10 mouse cellular contexts compared by ENCODE assay signal in the genomic region with DNA sequence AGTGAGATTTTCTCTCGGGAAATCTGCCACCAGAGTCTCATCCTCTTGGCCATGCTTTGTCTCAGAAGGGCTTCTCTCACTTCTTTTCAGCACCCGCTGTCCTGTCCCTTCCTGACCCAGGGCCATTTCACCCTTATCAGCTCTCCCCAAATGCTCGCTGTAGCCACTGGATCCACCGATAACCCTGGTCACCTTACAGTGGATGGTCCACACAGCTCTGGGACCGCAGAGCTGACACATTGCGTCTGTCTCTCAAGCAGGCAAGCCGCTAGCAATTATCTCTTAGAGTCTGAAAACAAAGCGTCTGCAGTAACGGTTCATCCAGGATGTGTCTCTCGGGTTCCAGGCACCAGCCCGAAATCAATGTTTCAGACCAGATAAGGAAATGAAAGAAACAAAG.
DNase-seq lines count a peak whose midpoint lies in the region; ATAC-seq lines count a peak whose summit lies in the region.
"Had no signal": no experiment of that assay in that cellular context is flagged by ENCODE, and none has a peak within 500 bp of the region (broad histone marks: within the 10 kb centered on the region; RNA-seq: fewer than 3 reads in every experiment).

No protein-coding gene starts in this region.

- no peak overlapping the region for H3K4me3 ChIP-seq in heart, embryonic 13.5 days

- 0 out of 2 replicates have a peak overlapping the region, but pooled peaks have one; percentile 1 for H3K9ac ChIP-seq in heart, embryonic 13.5 days

- DNase-seq in heart, postnatal 10 days = no peak
- peak; percentile 2 to 3 for DNase-seq in urinary bladder, postnatal 36 days (ENCODE audit: low spot score in 2 of 2)
- no peak for DNase-seq in urinary bladder, postnatal 10 days (ENCODE audit: low spot score)
- DNase-seq in kidney, postnatal 4 days = peak; percentile 5 to 8
- no peak for DNase-seq in left cerebral cortex, postnatal 14 days (ENCODE audit: low spot score in 2 of 2)
- DNase-seq in left cerebral cortex, postnatal 25 days (ENCODE audit: low spot score in 2 of 2) = no peak
- DNase-seq: gastrocnemius, postnatal 10 days had no signal

- ATAC-seq in heart, embryonic 13.5 days (ENCODE audit: extremely low read depth, insufficient number of reproducible peaks, low FRiP score, low TSS enrichment) = peak; percentile 76
- ATAC-seq: hindbrain, postnatal 0 days had no signal

- peak overlapping the region; percentile 33 for H3K27ac ChIP-seq in heart, embryonic 13.5 days (replicated peaks)
- H3K27ac ChIP-seq: hindbrain, postnatal 0 days; macrophage had no signal

- WGBS in heart, embryonic 13.5 days = 8% methylated on average over 11 of the region's 11 CpGs

- peaks cover 25% of the 10 kb centered on the region for H3K4me1 ChIP-seq in heart, embryonic 13.5 days

- intact Hi-C loops in heart, postnatal 10 days (cut with DNase I) = no loop called here
- intact Hi-C loops in left cerebral cortex, postnatal 14 days (cut with DNase I) = no loop called here
- intact Hi-C loops in left cerebral cortex, postnatal 25 days (cut with DNase I) = loop anchor here (10.0 kb wide), 1 partner anchor 428 kb away; a partner anchor contains a TSS

- 0 out of 2 replicates have a peak, but pooled peaks cover 7% of the 10 kb centered on the region for H3K9me3 ChIP-seq in heart, embryonic 13.5 days

- peak overlapping the region; percentile 42 for H3K4me2 ChIP-seq in heart, embryonic 13.5 days

- H3K27me3 ChIP-seq in heart, embryonic 13.5 days (replicated peaks) = no peaks in the 10 kb centered on the region

- H3K36me3 ChIP-seq in heart, embryonic 13.5 days = 0 out of 2 replicates have a peak, but pooled peaks cover 3% of the 10 kb centered on the region

Comparison
In these comparisons a context has a peak if more than half of its experiments do, and no peak if none do; other contexts are left out.
1. DNase-seq: peak in urinary bladder, postnatal 36 days (2 of 2) and kidney, postnatal 4 days (2 of 2); none in heart, postnatal 10 days (0 of 2), urinary bladder, postnatal 10 days (single experiment), left cerebral cortex, postnatal 14 days (0 of 2) and left cerebral cortex, postnatal 25 days (0 of 2).